Mouse (Mus musculus): Measurements from ENCODE around the gene Sdf4.

- no peak for TF ChIP-seq CTCF (IDR thresholded peaks at IDR 0.05; ENCODE audit: low read depth)
- TF ChIP-seq EP300 (IDR thresholded peaks at IDR 0.05; ENCODE audit: low read depth) = no peak
Measured at GRCm38 (mm10) chr4:156021381-156021780, 28.7 kb downstream of the Sdf4 start.
